23 mouse cellular contexts compared by ENCODE assay signal in the genomic region with DNA sequence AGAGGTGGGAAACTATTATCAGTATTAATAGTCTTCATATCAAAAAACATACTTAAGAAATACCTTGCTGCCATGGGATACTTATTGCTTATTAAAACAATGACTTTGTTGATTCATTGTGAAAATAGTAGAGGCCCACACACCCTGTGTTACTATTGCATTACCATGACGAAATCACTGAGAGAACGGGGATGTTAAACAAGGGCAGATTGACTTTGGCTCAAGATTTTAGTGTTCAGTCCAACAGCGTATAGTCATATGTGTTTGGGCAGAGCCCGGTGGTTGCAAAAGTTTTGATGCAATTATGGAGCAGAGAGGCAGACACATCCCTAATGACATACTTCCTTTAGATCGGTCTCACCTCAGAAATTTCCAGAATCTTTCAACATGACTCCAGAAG.
"Had no signal": no experiment of that assay in that cellular context is flagged by ENCODE, and none has a peak within 500 bp of the region (broad histone marks: within the 10 kb centered on the region; RNA-seq: fewer than 3 reads in every experiment).

No protein-coding gene starts in this region.

- H3K36me3 ChIP-seq: limb, embryonic 10.5 days; limb, embryonic 13.5 days; liver, embryonic 12.5 days; liver, embryonic 15.5 days; midbrain, embryonic 10.5 days; midbrain, embryonic 13.5 days; neural tube, embryonic 13.5 days had no signal

- H3K4me2 ChIP-seq: limb, embryonic 13.5 days; liver, embryonic 12.5 days; liver, embryonic 15.5 days; midbrain, embryonic 13.5 days; neural tube, embryonic 13.5 days had no signal

- H3K27me3 ChIP-seq: limb, embryonic 13.5 days; liver, embryonic 12.5 days; liver, embryonic 15.5 days; megakaryocyte, embryonic 14.5 days; neural tube, embryonic 13.5 days had no signal

- H3K4me3 ChIP-seq: layer of hippocampus, adult 2 months; limb, embryonic 10.5 days; limb, embryonic 13.5 days; liver, embryonic 12.5 days; liver, embryonic 15.5 days; megakaryocyte, embryonic 14.5 days; midbrain, embryonic 10.5 days; midbrain, embryonic 13.5 days; myocyte; neural tube, embryonic 13.5 days had no signal

- H3K4me1 ChIP-seq: limb, embryonic 10.5 days; limb, embryonic 13.5 days; liver, embryonic 12.5 days; liver, embryonic 15.5 days; megakaryocyte, embryonic 14.5 days; midbrain, embryonic 10.5 days; midbrain, embryonic 13.5 days; neural tube, embryonic 13.5 days had no signal

- H3K9me3 ChIP-seq: limb, embryonic 10.5 days; limb, embryonic 13.5 days; liver, embryonic 12.5 days; liver, embryonic 15.5 days; midbrain, embryonic 10.5 days; midbrain, embryonic 13.5 days; neural tube, embryonic 13.5 days had no signal

- ATAC-seq: liver, embryonic 12.5 days; midbrain, embryonic 13.5 days; midbrain, embryonic 16.5 days had no signal

- DNase-seq: kidney, adult 11 months; kidney, adult 9 months; kidney, postnatal 14 days; kidney, postnatal 4 days; layer of hippocampus, adult 9-11 months; lung, adult 2 months; lung, postnatal 36 days; retina, postnatal 1 day; thymus, adult 2 months; thymus, postnatal 14 days; thymus, postnatal 4 days had no signal

- H3K27ac ChIP-seq: layer of hippocampus, adult 2 months; limb, embryonic 10.5 days; limb, embryonic 13.5 days; liver, embryonic 12.5 days; liver, embryonic 15.5 days; midbrain, embryonic 10.5 days; midbrain, embryonic 13.5 days; neural tube, embryonic 13.5 days; stomach, postnatal 0 days had no signal

- H3K9ac ChIP-seq: limb, embryonic 13.5 days; liver, embryonic 12.5 days; liver, embryonic 15.5 days; midbrain, embryonic 13.5 days; neural tube, embryonic 13.5 days had no signal
